Mouse (Mus musculus) neural tube, embryonic 12.5 days (tissue): ENCODE measurements at regions not wholly inside any gene's neighbourhood (a gene's known extent, or its start where the extent isn't known, plus 50 kb on each side); places are given as distances from the start of the nearest gene placed in this dataset. TPM values are rescaled to one million over a fixed set of nuclear protein-coding genes. Genes with fewer than 3 reads are reported as not detected.
"Not testable (repeated sequence)": the region's sequence is repeated elsewhere in the genome, so short reads cannot be mapped to it uniquely, and the experiment has no call there.

Experiments
- ATAC-seq: fragments of 200-750 bp; cut with Nextera tagmentation; 2 replicates; pipeline ENCODE4 v1.8.0; 2017; ENCODE audit warnings: low read depth, mild to moderate bottlenecking, moderate TSS enrichment, moderate library complexity; ENCODE audit not compliant: low FRiP score
- H3K27ac ChIP-seq: fragments of 300-500 bp; sonication (generic); 2 replicates; pipeline ENCODE4 v1.5.1; 2016
- H3K27me3 ChIP-seq: fragments of 300-500 bp; sonication (generic); replicated peaks from 2 replicates; pipeline ENCODE4 v1.6.1; 2016; ENCODE audit warnings: mild to moderate bottlenecking
- H3K36me3 ChIP-seq: fragments of 300-500 bp; sonication (generic); 2 replicates; pipeline ENCODE4 v1.6.1; 2016; ENCODE audit warnings: mild to moderate bottlenecking
- H3K4me1 ChIP-seq: fragments of 300-500 bp; sonication (generic); 2 replicates; pipeline ENCODE4 v1.6.1; 2016
- H3K4me2 ChIP-seq: fragments of 300-500 bp; sonication (generic); replicated peaks from 2 replicates; pipeline ENCODE4 v1.6.1; 2016; ENCODE audit warnings: mild to moderate bottlenecking
- H3K4me3 ChIP-seq: fragments of 300-500 bp; sonication (generic); 2 replicates; pipeline ENCODE4 v1.5.1; 2016
- H3K9ac ChIP-seq: fragments of 300-500 bp; sonication (generic); 2 replicates; pipeline ENCODE4 v1.6.1; 2016; ENCODE audit warnings: mild to moderate bottlenecking
- H3K9me3 ChIP-seq: fragments of 300-500 bp; sonication (generic); 2 replicates; pipeline ENCODE4 v1.6.1; 2016; ENCODE audit warnings: mild to moderate bottlenecking
- WGBS: fragments of 180-500 bp; shearing (Covaris S2); methylation state at CpG from one replicate; pipeline ENCODE4 v1.1.7; 2016; 5-methylcytosine and 5-hydroxymethylcytosine counted together
- microRNA-seq: library from miRNA; unstranded; fragments of <30 nt; microRNA quantifications from one replicate; pipeline ENCODE4, GENCODE M21; 2017

DNA sequence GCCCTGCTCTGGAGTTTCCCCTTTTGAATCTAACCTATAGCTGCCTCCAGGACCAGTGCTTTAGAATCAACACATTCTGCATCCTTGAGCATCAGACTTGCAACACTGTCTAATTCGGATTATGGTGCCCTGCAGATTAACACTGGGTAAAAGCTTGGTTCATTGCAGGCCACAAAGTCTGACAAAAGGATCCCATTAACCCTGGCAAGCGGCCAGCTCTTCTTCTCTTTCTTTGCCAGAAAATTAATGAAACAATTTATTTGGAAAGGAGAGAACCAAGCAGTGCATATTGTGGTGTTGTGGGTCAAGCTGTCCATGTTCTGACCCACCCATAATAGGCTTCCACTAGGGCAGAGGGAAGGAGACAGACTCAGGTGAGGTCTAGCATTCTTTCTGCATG lies 58.2 kb upstream of the Spon1 start:
- no peaks in the 10 kb centered on the region for H3K9me3 ChIP-seq
- H3K27me3 ChIP-seq: no peaks in the 10 kb centered on the region
- H3K4me1 ChIP-seq: no peaks in the 10 kb centered on the region; the same call in 1 of the 2 replicates
- H3K36me3 ChIP-seq: no peaks in the 10 kb centered on the region
- no peak overlapping the region for H3K4me2 ChIP-seq
- WGBS: 82% methylated on average over 2 of the region's 2 CpGs
- ATAC-seq: no peak
- H3K27ac ChIP-seq: no peak overlapping the region
- H3K4me3 ChIP-seq: no peak overlapping the region
- no peak overlapping the region for H3K9ac ChIP-seq

DNA sequence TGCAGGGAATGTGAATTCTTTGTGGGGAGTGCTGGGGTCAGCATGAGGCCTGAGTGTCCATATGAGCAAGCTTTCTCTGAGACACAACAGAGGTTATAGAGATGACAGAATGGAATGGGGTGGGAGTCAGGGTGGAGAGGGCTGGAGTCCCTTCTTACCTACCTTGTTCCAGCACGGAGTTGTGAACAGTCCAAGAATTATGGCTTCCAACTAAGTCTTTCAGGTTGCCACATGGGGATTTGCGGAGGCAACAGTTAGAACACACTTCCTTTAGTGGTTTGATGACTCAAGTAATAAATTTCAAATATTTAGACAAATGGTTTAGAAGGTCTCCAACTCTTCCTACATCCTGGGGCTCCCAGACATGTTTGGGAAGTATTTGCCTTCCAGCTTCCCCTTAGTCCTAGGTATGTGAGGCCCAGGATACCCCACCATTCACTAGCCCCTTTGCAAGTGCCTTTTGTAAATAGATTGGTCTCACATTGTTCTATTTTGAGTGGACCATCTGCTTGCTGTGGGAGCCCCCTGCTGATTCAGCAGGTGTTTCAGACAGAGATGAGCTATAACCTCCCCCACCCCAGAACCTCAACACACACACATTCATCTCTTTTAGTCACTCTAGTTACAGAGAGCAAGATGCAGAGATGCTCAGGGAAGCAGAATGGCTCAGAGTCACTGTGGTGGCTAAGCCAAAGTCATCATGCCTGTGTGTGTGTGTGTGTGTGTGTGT lies 55.1 kb upstream of the Spon1 start:
- Histone ChIP-seq H3K4me1 (no peaks in the 10 kb centered on the region; the same call in 1 of the 2 replicates), H3K36me3 (no peaks in the 10 kb centered on the region), H3K9ac (no peak overlapping the region), H3K4me2 (no peak overlapping the region), H3K27me3 (no peaks in the 10 kb centered on the region), H3K4me3 (no peak overlapping the region), H3K9me3 (no peaks in the 10 kb centered on the region), H3K27ac (no peak overlapping the region)
- ATAC-seq: peak; percentile 63; the same call in 1 of the 2 replicates
- WGBS: 55% methylated on average over 2 of the region's 2 CpGs

DNA sequence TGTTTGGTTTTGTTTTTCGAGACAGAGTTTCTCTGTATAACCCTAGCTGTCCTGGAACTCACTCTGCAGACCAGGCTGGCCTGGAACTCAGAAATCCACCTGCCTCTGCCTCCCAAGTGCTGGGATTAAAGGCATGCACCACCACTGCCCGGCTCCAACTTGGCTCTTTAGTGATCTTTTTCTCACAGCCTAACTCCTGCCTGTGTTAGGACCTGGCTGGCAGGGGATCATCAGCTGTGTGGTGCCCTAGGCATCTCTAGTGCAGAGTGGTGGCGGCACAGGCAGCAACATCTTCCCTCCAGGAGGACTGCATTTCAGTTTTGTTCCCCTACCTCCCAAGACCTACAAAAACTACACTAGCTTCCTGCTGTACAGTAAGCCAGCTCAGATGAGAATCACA lies 54.4 kb upstream of the Spon1 start:
- H3K27ac ChIP-seq, H3K4me1 ChIP-seq, ATAC-seq, H3K27me3 ChIP-seq, H3K36me3 ChIP-seq, H3K9ac ChIP-seq, H3K4me2 ChIP-seq, H3K4me3 ChIP-seq, H3K9me3 ChIP-seq: not testable (repeated sequence)
- 71% methylated on average over 3 of the region's 3 CpGs for WGBS

Small RNAs in the stretch of these regions (microRNA-seq; reads per million reads assigned to microRNA genes)
- not detected for gene Gm23700
